Mouse (Mus musculus): Measurements from ENCODE around the gene Smg5. TPM values are rescaled to one million over a fixed set of nuclear protein-coding genes. Genes with fewer than 3 reads are reported as not detected.
A peak's percentile ranks its signal among the peaks of the same experiment; 100 is the strongest.

Smg5 gene
- polyA plus RNA-seq, 1 experiment from 2014 or later, result 60.8 TPM

- Histone ChIP-seq H3K4me3 (replicated peaks) (no peak overlapping the region), H3K9me3 (replicated peaks) (no peaks in the 10 kb centered on the region), H3K36me3 (peaks cover 9% of the 10 kb centered on the region), H3K9ac (replicated peaks) (no peak overlapping the region), H3K27ac (replicated peaks) (no peak overlapping the region), H3K27me3 (replicated peaks) (no peaks in the 10 kb centered on the region), H3K4me2 (no peak overlapping the region), H3K4me1 (peaks cover 27% of the 10 kb centered on the region)
- ATAC-seq (ENCODE audit: low FRiP score), result no peak
- WGBS, result 0% methylated on average over 2 of the region's 2 CpGs
Observed at GRCm38 (mm10) chr3:88407090-88407489, 71.0 kb downstream of the Smg5 start.

DNA sequence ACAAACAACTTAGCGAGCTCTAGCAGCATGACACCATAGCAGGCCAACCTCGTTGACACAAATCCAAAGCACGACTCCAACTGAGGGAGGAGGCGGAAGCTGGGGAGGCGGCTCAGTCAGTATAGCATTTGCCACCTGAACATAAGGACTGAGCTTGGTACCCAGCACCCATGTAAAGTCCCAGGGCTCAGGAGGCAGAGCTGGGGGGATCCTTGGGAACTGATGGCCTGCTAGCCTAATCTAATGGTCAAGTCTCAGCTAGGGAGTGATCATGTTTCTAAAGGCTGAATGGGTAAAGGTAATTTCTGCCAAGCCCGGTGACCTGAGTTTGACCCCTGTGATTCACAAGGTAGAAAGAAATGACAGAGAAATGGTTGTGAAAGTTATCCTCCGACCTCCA lies 71.5 kb downstream of the Smg5 start:
- peaks cover 27% of the 10 kb centered on the region for H3K4me1 ChIP-seq
- no peak overlapping the region for H3K27ac ChIP-seq (replicated peaks)
- ATAC-seq (ENCODE audit: low FRiP score), result no peak
- no peak overlapping the region for H3K4me2 ChIP-seq
- H3K36me3 ChIP-seq, result peaks cover 14% of the 10 kb centered on the region
- 57% methylated on average over 7 of the region's 7 CpGs for WGBS
- H3K4me3 ChIP-seq (replicated peaks), result no peak overlapping the region
- H3K9me3 ChIP-seq (replicated peaks), result no peaks in the 10 kb centered on the region
- H3K27me3 ChIP-seq (replicated peaks), result no peaks in the 10 kb centered on the region
- H3K9ac ChIP-seq (replicated peaks), result no peak overlapping the region

DNA sequence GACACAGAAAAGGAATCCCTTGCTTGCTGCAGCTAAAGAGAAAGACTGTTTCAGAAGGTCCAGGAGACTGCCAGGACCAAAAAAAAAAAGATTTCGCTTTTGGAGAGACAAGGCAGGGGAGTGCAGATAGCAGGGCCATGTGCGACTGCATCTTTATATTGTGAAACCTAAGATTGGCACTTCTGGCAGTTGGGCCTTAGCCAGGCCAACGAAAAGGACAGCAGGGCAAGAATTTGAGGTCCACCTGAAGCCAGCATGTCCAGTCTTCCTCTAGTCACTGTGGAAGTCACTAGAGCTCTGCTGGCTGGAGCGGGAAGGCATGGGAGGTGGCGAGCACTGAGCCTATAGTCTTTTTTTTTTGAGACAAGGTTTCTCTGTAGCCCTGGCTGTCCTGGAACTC lies 72.9 kb downstream of the Smg5 start:
- Histone ChIP-seq H3K9me3 (replicated peaks) (no peaks in the 10 kb centered on the region), H3K4me2 (peak overlapping the region; percentile 84), H3K4me1 (peaks cover 27% of the 10 kb centered on the region), H3K4me3 (replicated peaks) (peak overlapping the region; percentile 59; the same call in 1 of the 2 replicates), H3K36me3 (peaks cover 22% of the 10 kb centered on the region), H3K27ac (replicated peaks) (no peak overlapping the region), H3K27me3 (replicated peaks) (no peaks in the 10 kb centered on the region), H3K9ac (replicated peaks) (peak overlapping the region; percentile 74)
- ATAC-seq (ENCODE audit: low FRiP score), result no peak
- 76% methylated on average over 5 of the region's 5 CpGs for WGBS

- Histone ChIP-seq H3K9ac (replicated peaks) (peak within 1 kb of the TSS; percentile 74), H3K27me3 (replicated peaks) (no peaks in the 10 kb centered on the region), H3K9me3 (replicated peaks) (no peaks in the 10 kb centered on the region), H3K27ac (replicated peaks) (peak within 1 kb of the TSS; percentile 87), H3K36me3 (peaks cover 30% of the 10 kb centered on the region), H3K4me1 (peaks cover 27% of the 10 kb centered on the region), H3K4me2 (peak within 1 kb of the TSS; percentile 84), H3K4me3 (replicated peaks) (peak within 1 kb of the TSS; percentile 59)
- peak; percentile 90 for ATAC-seq (ENCODE audit: low FRiP score)
- WGBS, result under 1% methylated on average over 54 of the region's 54 CpGs
Observed at GRCm38 (mm10) chr3:88409741-88410644, 73.9 kb downstream of the Smg5 start, which contains the start of gene Pmf1. Pmf1 (minus strand) TSS chr3:88410331.

GRCm38 (mm10) chr3:88410645-88411031 lies 74.6 kb downstream of the Smg5 start:
- no peaks in the 10 kb centered on the region for H3K9me3 ChIP-seq (replicated peaks)
- peaks cover 36% of the 10 kb centered on the region for H3K36me3 ChIP-seq
- no peaks in the 10 kb centered on the region for H3K27me3 ChIP-seq (replicated peaks)
- peak overlapping the region; percentile 87 for H3K27ac ChIP-seq (replicated peaks)
- H3K4me2 ChIP-seq, result peak overlapping the region; percentile 84
- H3K4me3 ChIP-seq (replicated peaks), result peak overlapping the region; percentile 59
- WGBS, result 24% methylated on average over 7 of the region's 7 CpGs
- peak overlapping the region; percentile 74; the same call in 1 of the 2 replicates for H3K9ac ChIP-seq (replicated peaks)
- ATAC-seq (ENCODE audit: low FRiP score), result no peak
- H3K4me1 ChIP-seq, result peaks cover 27% of the 10 kb centered on the region

DNA sequence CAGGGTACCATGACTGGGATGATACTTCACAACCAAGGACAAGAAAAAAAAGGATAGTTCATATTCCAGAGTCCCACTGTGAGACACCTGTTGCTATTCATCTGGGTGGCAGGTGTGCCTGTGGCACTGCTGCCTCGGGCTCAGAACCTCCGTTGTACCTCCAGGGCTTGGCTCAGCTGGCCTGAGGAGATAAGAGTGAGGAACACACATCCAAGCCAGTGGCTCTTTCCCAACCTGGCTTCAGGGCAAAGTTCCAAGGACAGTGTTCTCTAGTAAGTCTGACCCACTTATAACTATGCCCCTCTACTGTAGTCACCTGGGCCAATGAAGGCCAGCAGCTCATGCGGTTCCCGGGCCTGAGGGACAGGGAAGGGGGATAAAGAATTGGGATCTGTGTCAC lies 75.6 kb downstream of the Smg5 start:
- Histone ChIP-seq H3K4me3 (replicated peaks) (no peak overlapping the region), H3K4me1 (peaks cover 27% of the 10 kb centered on the region), H3K9me3 (replicated peaks) (no peaks in the 10 kb centered on the region), H3K4me2 (no peak overlapping the region), H3K27ac (replicated peaks) (no peak overlapping the region), H3K36me3 (peaks cover 46% of the 10 kb centered on the region), H3K27me3 (replicated peaks) (no peaks in the 10 kb centered on the region), H3K9ac (replicated peaks) (no peak overlapping the region)
- ATAC-seq (ENCODE audit: low FRiP score), result no peak
- 87% methylated on average over 4 of the region's 4 CpGs for WGBS

Other genes with a start within 250 kb of the Smg5 start
- 14.3 and 20.3 TPM in 2 replicates for gene Mef2d, start 193.9 kb upstream of the Smg5 start, polyA plus RNA-seq (2015; fragmentation: Nextera tagmentation; extraction: Ambion mirVana)
- gene Rhbg, start 81.6 kb upstream of the Smg5 start, polyA plus RNA-seq (2015; fragmentation: Nextera tagmentation; extraction: Ambion mirVana), result 0.78 and 0.83 TPM in 2 replicates
- 0.26 TPM in 1 of 2 replicates, not detected in the other for gene Gm38392, start 49.0 kb upstream of the Smg5 start, polyA plus RNA-seq (2015; fragmentation: Nextera tagmentation; extraction: Ambion mirVana)
- gene Tsacc, start 39.3 kb upstream of the Smg5 start, polyA plus RNA-seq (2015; fragmentation: Nextera tagmentation; extraction: Ambion mirVana), result 9.5 and 12.4 TPM in 2 replicates
- 426 and 468 TPM in 2 replicates for gene Cct3, start 39.1 kb upstream of the Smg5 start, polyA plus RNA-seq (2015; fragmentation: Nextera tagmentation; extraction: Ambion mirVana)
- gene Glmp, start 11.2 kb upstream of the Smg5 start, polyA plus RNA-seq (2015; fragmentation: Nextera tagmentation; extraction: Ambion mirVana), result 102 and 129 TPM in 2 replicates
- gene Tmem79, start 112 bp upstream of the Smg5 start, polyA plus RNA-seq (2015; fragmentation: Nextera tagmentation; extraction: Ambion mirVana), result 1.9 and 3.3 TPM in 2 replicates
- gene Paqr6, start 28.3 kb downstream of the Smg5 start, polyA plus RNA-seq (2015; fragmentation: Nextera tagmentation; extraction: Ambion mirVana), result 1.6 and 2.5 TPM in 2 replicates
- gene Bglap3, start 36.5 kb downstream of the Smg5 start, polyA plus RNA-seq (2015; fragmentation: Nextera tagmentation; extraction: Ambion mirVana), result 0.15 and 0.28 TPM in 2 replicates
- not detected in 2 replicates for gene Bglap2, start 42.4 kb downstream of the Smg5 start, polyA plus RNA-seq (2015; fragmentation: Nextera tagmentation; extraction: Ambion mirVana)
- not detected in 2 replicates for gene Bglap, start 48.2 kb downstream of the Smg5 start, polyA plus RNA-seq (2015; fragmentation: Nextera tagmentation; extraction: Ambion mirVana)
- 25.8 and 52.7 TPM in 2 replicates for gene Pmf1, start 74.1 kb downstream of the Smg5 start, polyA plus RNA-seq (2015; fragmentation: Nextera tagmentation; extraction: Ambion mirVana)
- 33.6 and 36.4 TPM in 2 replicates for gene Slc25a44, start 88.9 kb downstream of the Smg5 start, polyA plus RNA-seq (2015; fragmentation: Nextera tagmentation; extraction: Ambion mirVana)
- gene Sema4a, start 124.9 kb downstream of the Smg5 start, polyA plus RNA-seq (2015; fragmentation: Nextera tagmentation; extraction: Ambion mirVana), result 28.2 and 28.8 TPM in 2 replicates
- gene Lmna, start 173.7 kb downstream of the Smg5 start, polyA plus RNA-seq (2015; fragmentation: Nextera tagmentation; extraction: Ambion mirVana), result 70.3 and 78.7 TPM in 2 replicates
- gene Mex3a, start 196.1 kb downstream of the Smg5 start, polyA plus RNA-seq (2015; fragmentation: Nextera tagmentation; extraction: Ambion mirVana), result 18.6 and 19.2 TPM in 2 replicates
- gene Rab25, start 212.0 kb downstream of the Smg5 start, polyA plus RNA-seq (2015; fragmentation: Nextera tagmentation; extraction: Ambion mirVana), result 0.29 and 4.1 TPM in 2 replicates
- gene Lamtor2, start 216.8 kb downstream of the Smg5 start, polyA plus RNA-seq (2015; fragmentation: Nextera tagmentation; extraction: Ambion mirVana), result 189 and 193 TPM in 2 replicates
- gene Ubqln4, start 217.5 kb downstream of the Smg5 start, polyA plus RNA-seq (2015; fragmentation: Nextera tagmentation; extraction: Ambion mirVana), result 39.2 and 40.1 TPM in 2 replicates
- 157 and 175 TPM in 2 replicates for gene Ssr2, start 239.6 kb downstream of the Smg5 start, polyA plus RNA-seq (2015; fragmentation: Nextera tagmentation; extraction: Ambion mirVana)

All from neural tube, embryonic 15.5 days (tissue).